Mouse (Mus musculus) gastrocnemius, adult 8-10 months (tissue): ENCODE results near the gene Nrp2. TPM values are rescaled to one million over a fixed set of nuclear protein-coding genes. Genes with fewer than 3 reads are reported as not detected.

ENCODE experiments used
- DNase-seq, 2 experiments: peaks; one replicate each; pipeline ENCODE4 v3.0.0; 2022; ENCODE audit warnings: low spot score in 2 of 2
- total RNA-seq, 4 experiments: library from RNA; stranded (reverse); gene quantifications; 2 replicates each; pipeline ENCODE4 v1.2.4; 2022

Nrp2 gene
- total RNA-seq, 4 experiments from 2014 or later, result 3.3 to 4.3 (median 4.1) TPM

DNA sequence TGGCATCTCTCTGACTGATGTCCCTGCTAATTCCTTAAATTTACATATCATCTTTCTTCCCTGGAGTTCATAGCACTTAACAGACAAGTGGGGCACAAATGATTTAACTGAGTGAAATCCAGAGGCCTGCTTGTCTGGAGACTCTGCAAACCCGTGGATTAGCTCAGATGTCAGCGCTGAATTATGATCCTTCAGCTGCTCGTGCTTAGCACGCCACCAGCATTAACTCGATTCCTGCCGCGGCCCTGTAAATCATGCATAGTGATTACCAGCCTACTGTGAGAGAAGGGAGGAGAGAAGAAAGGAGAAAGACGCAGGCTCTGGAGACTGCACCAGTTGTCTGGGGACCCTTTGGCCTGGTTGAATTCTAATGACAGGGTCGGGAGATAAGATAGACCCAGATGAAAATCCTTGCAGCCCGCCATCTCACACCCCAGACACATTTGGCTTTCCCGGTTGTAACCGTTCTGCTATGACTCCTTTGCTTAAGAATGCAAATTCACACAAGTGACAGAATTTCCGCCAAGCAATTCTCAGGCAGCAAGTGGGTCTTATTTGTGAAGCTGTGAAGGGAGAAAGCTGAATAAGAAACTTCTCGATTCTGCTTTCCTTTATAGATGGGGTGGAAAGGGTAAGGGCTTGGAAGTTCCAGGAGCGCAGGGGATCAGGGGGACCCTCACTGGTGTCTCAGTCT, 77.1 kb downstream of the Nrp2 start:
- DNase-seq, result no peak

DNA sequence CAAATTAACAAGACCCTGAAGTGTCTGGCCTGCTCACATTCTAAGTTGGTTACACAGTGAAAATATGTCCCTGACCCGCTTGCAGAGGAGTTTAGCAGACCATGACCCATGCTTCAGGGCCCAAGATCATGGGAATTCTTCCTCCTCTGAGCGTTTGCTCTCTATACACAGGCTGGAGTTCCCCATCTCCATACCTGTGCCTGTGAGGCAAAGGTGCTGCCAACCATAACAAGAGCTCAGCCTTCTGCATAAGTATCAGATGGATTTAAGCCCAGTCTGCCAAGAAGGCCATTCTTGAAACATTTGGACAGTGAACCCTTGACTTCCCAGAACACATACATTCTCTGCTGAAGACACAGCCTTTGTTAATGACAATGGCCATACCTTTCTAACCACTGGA, 79.1 kb downstream of the Nrp2 start:
- DNase-seq, result no peak

- DNase-seq, result no peak
These were observed 79.5 kb downstream of the Nrp2 start for GRCm38 (mm10) chr1:62782573-62782972.

DNA sequence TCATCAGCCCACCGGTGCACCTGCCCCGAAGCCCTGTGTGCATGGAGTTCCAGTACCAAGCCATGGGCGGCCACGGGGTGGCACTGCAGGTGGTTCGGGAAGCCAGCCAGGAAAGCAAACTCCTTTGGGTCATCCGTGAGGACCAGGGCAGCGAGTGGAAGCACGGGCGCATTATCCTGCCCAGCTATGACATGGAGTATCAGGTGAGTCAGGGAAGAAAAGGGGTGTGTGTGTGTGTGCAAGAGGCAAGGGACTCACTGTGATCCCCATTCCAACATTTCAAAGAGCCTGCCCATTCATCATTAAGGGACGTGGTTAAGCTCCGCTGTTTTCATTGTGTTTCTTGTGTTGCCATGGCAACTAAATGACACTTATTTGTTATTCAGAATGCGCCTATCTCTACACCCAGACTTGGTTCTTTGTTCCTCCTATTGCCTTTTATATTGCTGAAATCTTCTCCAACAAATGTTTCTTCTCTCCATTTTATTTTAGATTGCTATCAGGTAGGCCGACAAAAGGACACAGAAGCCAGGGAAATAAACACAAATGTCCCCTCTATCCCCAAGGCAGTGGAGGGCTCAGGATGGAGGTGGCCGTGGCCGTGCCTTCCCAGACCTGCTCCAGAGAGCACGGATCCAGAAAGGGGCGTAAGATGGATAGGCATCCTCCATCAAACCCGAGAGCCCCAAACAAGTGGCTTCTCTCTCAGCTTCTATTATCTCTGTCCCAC, 80.4 kb downstream of the Nrp2 start:
- DNase-seq, result no peak

- no peak for DNase-seq
These were observed 81.0 kb downstream of the Nrp2 start for GRCm38 (mm10) chr1:62784084-62784392.

GRCm38 (mm10) chr1:62786255-62786654, 83.2 kb downstream of the Nrp2 start:
- peak in 1 of 2 experiments; percentile 22 for DNase-seq

- DNase-seq, result no peak
These were observed 84.5 kb downstream of the Nrp2 start for GRCm38 (mm10) chr1:62787546-62787945.

DNA sequence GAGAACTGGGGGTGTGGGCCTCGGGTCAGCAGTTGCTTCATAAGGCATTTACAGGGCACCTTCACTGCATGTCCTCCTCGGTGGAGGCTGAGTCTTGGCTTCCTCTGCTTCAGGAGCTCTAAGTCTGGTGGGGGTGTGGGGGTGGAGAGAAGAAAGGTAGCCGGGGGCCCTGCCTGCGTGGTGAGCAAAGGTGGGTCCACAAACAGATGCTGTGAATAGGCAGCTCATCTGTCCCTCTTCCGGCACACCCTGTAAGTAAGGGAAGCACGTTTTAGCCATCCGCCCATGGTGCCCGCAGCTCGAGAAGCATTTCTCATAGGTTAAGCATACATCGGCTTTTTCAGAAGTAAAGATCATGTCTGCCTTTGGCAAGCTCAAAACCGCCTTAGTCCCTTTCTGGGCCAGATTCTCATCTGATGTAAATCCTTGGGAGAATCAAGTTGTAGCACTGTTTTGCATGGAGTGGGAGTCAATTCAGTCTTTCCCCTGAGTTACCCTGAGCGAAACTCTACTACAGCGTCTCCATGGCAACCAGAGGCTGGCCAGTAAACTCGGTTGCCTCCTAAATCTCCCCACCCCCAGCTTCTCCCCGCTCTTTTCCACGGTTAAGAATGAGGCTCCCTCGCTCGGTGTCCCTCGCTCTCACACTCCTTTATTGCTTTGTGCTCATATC, 91.3 kb downstream of the Nrp2 start:
- DNase-seq, result no peak

- DNase-seq, result no peak
These were observed 91.8 kb downstream of the Nrp2 start for GRCm38 (mm10) chr1:62794896-62795255.

DNA sequence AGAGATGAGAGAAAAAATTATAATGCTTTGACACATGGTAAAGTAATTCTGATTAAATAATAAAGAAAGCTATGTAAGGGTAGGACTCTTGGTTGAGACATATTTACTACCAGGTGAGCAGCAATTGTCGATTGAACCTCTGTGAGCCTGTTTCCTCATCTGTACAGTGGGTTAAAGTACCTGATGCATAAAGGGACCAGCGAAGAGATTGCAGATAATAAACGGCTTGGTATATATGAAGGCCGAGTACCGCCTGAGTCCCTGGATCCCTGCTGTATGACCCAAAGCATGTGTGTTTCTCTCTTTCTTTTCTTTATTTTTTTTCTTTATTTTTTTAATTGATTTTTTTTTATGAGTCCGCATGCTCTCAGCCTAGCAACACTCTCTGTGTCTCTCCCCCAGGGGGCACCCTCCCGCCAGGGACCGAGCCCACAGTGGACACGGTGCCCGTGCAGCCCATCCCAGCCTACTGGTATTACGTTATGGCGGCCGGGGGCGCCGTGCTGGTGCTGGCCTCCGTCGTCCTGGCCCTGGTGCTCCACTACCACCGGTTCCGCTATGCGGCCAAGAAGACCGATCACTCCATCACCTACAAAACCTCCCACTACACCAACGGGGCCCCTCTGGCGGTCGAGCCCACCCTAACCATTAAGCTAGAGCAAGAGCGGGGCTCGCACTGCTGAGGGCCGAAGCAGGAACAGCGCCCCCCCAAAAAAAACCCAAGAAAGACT, 92.4 kb downstream of the Nrp2 start:
- no peak for DNase-seq

- DNase-seq, result no peak
These were observed 93.1 kb downstream of the Nrp2 start for GRCm38 (mm10) chr1:62796038-62796647.

- no peak for DNase-seq
These were observed 96.3 kb downstream of the Nrp2 start for GRCm38 (mm10) chr1:62799427-62799826.

DNA sequence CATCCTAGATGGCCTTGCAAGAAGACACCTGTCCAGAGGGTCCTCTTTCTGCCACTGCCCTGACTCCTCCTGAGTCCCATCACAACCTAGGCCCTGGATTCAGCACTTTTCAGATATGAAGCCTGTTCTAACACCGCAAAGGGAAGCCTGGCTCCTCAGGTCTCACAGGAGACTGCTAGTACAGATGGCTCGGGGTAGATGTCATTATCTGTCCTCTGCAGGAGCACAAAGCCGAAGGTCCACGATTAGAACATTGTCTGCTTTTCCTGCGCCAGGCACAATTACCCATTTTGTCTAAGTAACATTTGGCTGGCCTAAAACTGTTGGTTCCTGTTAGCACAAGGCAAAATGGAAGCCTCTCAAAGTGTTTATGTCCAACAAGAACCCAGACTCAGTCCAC, 97.3 kb downstream of the Nrp2 start:
- DNase-seq, result no peak

DNA sequence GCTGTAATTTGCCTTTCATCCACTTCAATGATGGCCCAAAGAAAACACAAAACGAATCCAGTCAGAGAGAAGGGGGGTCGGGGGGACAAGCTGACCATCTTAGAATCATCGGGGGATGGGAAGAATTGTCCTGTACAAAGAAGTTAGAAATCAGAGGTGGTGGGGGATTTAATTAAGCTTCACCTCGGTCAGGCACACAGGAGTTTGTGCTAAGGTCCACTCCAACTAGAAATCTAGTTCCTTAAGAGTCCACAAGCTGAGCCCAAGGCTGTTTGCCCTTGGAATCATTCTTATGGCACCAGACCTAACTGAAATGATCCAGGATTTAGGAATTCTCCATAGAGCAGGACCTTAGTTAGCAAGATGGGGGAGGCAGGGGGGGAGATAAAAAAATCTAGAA, 98.3 kb downstream of the Nrp2 start:
- no peak for DNase-seq

DNA sequence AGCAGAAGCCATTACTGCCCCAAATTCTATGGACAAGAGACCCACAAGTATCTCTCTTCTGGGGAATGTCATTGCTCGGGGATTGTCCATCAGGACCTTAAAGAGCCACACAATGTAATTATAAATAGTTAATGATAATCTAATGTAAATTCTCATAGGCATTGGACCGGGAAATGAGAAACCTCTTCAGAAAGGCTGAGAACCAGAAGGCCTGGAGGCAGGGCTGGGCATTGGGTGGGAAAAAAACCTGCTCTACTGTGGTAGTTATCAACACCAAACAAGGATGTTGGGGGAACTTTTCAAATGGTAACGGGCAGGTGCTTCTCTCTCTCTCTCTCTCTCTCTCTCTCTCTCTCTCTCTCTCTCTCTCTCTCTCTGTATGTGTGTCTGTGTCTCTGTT, 98.8 kb downstream of the Nrp2 start:
- no peak for DNase-seq

GRCm38 (mm10) chr1:62803544-62803943, 100.5 kb downstream of the Nrp2 start:
- DNase-seq, result no peak

GRCm38 (mm10) chr1:62806014-62806413, 102.9 kb downstream of the Nrp2 start:
- no peak for DNase-seq

DNA sequence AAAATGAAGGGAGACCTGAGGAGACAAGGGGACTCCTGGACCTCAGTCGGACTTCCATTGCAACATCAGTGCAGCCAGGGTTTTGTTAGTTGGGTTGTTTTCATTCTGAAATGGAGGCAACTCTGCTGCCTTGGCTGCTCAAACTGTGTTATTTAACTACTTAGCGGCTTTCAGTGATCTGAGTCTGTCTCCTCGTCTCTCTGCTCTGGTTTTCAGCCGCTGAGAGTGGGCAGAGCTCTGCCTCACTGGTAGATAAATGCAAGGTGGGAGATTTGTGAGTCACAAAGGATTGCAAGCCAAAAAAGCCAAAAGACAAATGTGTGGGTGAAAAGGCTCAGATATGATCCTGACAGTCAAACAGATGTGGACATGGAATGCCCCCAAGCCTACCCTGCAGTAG, 105.3 kb downstream of the Nrp2 start:
- DNase-seq, result no peak

GRCm38 (mm10) chr1:62809601-62810228, 106.6 kb downstream of the Nrp2 start:
- no peak for DNase-seq

GRCm38 (mm10) chr1:62811141-62811540, 108.1 kb downstream of the Nrp2 start:
- peak in 1 of 2 experiments; percentile 11 for DNase-seq
